ENCODE assay signal across 23 mouse cellular contexts in the genomic region with DNA sequence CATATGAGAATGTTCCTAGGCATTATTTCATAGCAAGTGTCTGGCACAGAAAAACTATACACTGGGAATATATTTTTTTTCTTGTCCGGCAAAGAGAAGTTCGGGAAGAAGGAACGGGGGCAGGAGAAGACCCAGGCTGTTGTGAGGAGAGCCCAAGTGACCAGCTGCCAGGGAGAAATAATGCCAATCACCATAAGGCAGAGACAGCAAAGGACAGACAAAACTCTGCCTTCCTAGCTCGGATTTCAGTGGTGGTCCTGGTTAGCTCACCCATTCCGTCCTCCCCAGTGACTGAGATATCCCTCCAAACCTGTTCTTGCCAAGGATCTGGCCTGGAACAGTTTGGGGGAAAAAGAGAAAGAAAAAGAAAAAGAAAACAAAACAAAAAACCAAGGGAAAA.
"Had no signal": no experiment of that assay in that cellular context is flagged by ENCODE, and none has a peak within 500 bp of the region (broad histone marks: within the 10 kb centered on the region; RNA-seq: fewer than 3 reads in every experiment).

No protein-coding gene starts in this region.

- H3K27me3 ChIP-seq: heart, embryonic 12.5 days; hindbrain, embryonic 13.5 days; hindbrain, embryonic 15.5 days; kidney, embryonic 15.5 days; liver, embryonic 13.5 days; liver, embryonic 15.5 days had no signal

- H3K4me1 ChIP-seq: kidney, embryonic 15.5 days; liver, embryonic 13.5 days; liver, embryonic 15.5 days had no signal

- H3K36me3 ChIP-seq: hindbrain, embryonic 15.5 days; kidney, embryonic 15.5 days; liver, embryonic 13.5 days; liver, embryonic 15.5 days had no signal

- H3K9me3 ChIP-seq: heart, embryonic 10.5 days; heart, embryonic 12.5 days; hindbrain, embryonic 13.5 days; hindbrain, embryonic 15.5 days; kidney, embryonic 15.5 days; liver, embryonic 13.5 days; liver, embryonic 15.5 days had no signal

- H3K4me3 ChIP-seq: heart, embryonic 10.5 days; heart, embryonic 12.5 days; hindbrain, embryonic 13.5 days; hindbrain, embryonic 15.5 days; kidney, embryonic 15.5 days; liver, embryonic 13.5 days; liver, embryonic 15.5 days had no signal

- H3K27ac ChIP-seq: heart, embryonic 10.5 days; hindbrain, embryonic 13.5 days; hindbrain, embryonic 15.5 days; hindbrain, postnatal 0 days; kidney, embryonic 15.5 days; liver, embryonic 13.5 days; liver, embryonic 15.5 days had no signal

- H3K9ac ChIP-seq: heart, embryonic 12.5 days; hindbrain, embryonic 13.5 days; hindbrain, embryonic 15.5 days; kidney, embryonic 15.5 days; liver, embryonic 13.5 days; liver, embryonic 15.5 days; liver, postnatal 0 days had no signal

- ATAC-seq: hindbrain, postnatal 0 days; intestine, embryonic 16.5 days; liver, postnatal 0 days had no signal

- DNase-seq: gastrocnemius, postnatal 14 days; gastrocnemius, postnatal 36 days; heart, adult 18-20 months; heart, postnatal 10 days; kidney, adult 11 months; kidney, adult 2 months; kidney, adult 9 months; kidney, postnatal 14 days; kidney, postnatal 36 days; layer of hippocampus, postnatal 36 days; left cerebral cortex, postnatal 4 days; liver; liver, embryonic 13.5 days; liver, postnatal 0 days had no signal

- H3K4me2 ChIP-seq: heart, embryonic 12.5 days; hindbrain, embryonic 13.5 days; hindbrain, embryonic 15.5 days; kidney, embryonic 15.5 days; liver, embryonic 11.5 days; liver, embryonic 13.5 days; liver, embryonic 15.5 days had no signal
